Mouse (Mus musculus) ES-Bruce4 (cell line): Measurements from ENCODE around the gene Banp.

ENCODE experiments used
- CTCF ChIP-seq: IDR thresholded peaks from one replicate; pipeline ENCODE4 v1.8.1; 2011; ENCODE audit warnings: low read depth, low read length
- EP300 ChIP-seq: IDR thresholded peaks from 2 replicates; pipeline ENCODE4 v1.6.1; 2011; ENCODE audit warnings: low read depth, low read length; ENCODE audit not compliant: insufficient read depth

DNA sequence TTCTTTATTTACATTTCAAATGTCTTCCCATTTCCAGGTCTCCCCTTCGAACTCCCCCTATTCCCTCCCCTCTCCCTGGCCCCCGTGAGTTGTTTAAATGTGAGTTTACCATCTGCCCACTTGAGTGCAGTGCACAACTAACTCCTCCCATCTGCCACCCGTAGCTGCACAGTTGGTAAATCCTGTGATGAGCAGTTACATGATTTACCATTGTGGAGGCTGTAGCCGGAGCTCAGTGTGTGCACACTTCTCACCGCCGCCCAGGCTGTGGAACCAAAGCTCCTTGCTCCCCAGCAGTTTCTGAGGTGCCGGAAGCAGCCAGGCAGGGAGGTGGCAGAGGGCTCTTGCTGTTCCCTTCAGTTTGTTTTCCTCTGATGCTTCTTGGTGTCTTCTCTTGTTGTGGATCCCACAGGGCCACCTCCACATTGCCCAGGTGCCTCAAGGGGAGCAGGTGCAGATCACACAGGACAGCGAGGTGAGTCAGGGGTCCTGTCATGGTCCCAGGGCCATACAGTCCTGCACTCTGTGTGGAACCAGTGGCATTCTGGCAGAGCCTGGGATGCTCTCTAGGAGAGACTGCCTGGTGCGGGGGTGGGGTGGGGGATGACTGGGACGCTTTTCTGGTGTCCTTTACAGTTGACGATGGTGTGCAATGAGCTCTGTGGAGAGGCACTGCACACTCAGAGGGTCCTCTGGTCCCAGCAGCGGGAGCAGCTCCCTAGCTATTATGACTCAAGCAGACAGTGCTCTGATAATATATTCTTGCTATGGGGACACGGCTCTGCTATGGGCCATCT is 57.3 kb downstream of the Banp start:
- TF ChIP-seq CTCF = no peak
- TF ChIP-seq EP300 = no peak
